Mouse (Mus musculus) forebrain, postnatal 0 days (tissue): ENCODE data around the gene Nadsyn1. TPM values are rescaled to one million over a fixed set of nuclear protein-coding genes. Genes with fewer than 3 reads are reported as not detected.

ENCODE experiments used
- ATAC-seq: fragments of 200-750 bp; cut with Nextera tagmentation; 2 replicates; pipeline ENCODE4 v1.8.0; 2017; ENCODE audit warnings: mild to moderate bottlenecking, moderate library complexity
- DNase-seq: peaks from one replicate; pipeline ENCODE4 v3.0.0-alpha.2; 2015
- H3K27ac ChIP-seq: fragments of 300-500 bp; sonication (generic); 2 replicates; pipeline ENCODE4 v1.5.1; 2014; ENCODE audit warnings: low read depth, mild to moderate bottlenecking, antibody characterized with exemption, low read length, moderate library complexity, mixed read lengths
- H3K27me3 ChIP-seq: fragments of 300-500 bp; sonication (generic); 2 replicates; pipeline ENCODE4 v1.6.1; 2014; ENCODE audit warnings: mild to moderate bottlenecking, low read length, mixed read lengths; ENCODE audit not compliant: insufficient read depth
- H3K36me3 ChIP-seq: fragments of 300-500 bp; sonication (generic); 2 replicates; pipeline ENCODE4 v1.6.1; 2014; ENCODE audit warnings: mild to moderate bottlenecking, moderate library complexity; ENCODE audit not compliant: insufficient read depth
- H3K4me1 ChIP-seq: fragments of 300-500 bp; sonication (generic); 2 replicates; pipeline ENCODE4 v1.6.1; 2014; ENCODE audit warnings: antibody characterized with exemption; ENCODE audit not compliant: insufficient read depth
- H3K4me2 ChIP-seq: fragments of 300-500 bp; sonication (generic); 2 replicates; pipeline ENCODE4 v1.6.1; 2014; ENCODE audit warnings: low read depth, mild to moderate bottlenecking, moderate library complexity
- H3K4me3 ChIP-seq: fragments of 300-500 bp; sonication (generic); 2 replicates; pipeline ENCODE4 v1.5.1; 2014; ENCODE audit warnings: low read depth, low read length, mixed read lengths
- H3K9ac ChIP-seq: fragments of 300-500 bp; sonication (generic); 2 replicates; pipeline ENCODE4 v1.6.1; 2014; ENCODE audit warnings: mild to moderate bottlenecking
- H3K9me3 ChIP-seq: fragments of 300-500 bp; sonication (generic); 2 replicates; pipeline ENCODE4 v1.6.1; 2016; ENCODE audit warnings: low read length
- CTCF ChIP-seq: sonication (generic); IDR thresholded peaks from 2 replicates; pipeline ENCODE4 v1.5.1; 2016; ENCODE audit warnings: antibody characterized with exemption, control low read depth, low read depth
- WGBS: fragments of 180-500 bp; shearing (Covaris S2); extraction: QIAGEN DNeasy Blood & Tissue Kit; methylation state at CpG from one replicate; pipeline ENCODE4 v1.1.7; 2014; 5-methylcytosine and 5-hydroxymethylcytosine counted together
- polyA plus RNA-seq: library from polyadenylated mRNA; unstranded; fragments of >200 nt; fragmentation: Nextera tagmentation; extraction: Ambion mirVana; gene quantifications from 2 replicates; pipeline ENCODE4 v1.2.1, GENCODE M21; 2015
- total RNA-seq: library from RNA; depleted of rRNA; stranded (reverse); fragments of >200 nt; gene quantifications from 2 replicates; pipeline ENCODE4 v1.2.3, GENCODE M21; 2014

Nadsyn1 gene
- total and polyA plus RNA-seq, 2 experiments from 2014 or later: 3.5 to 7.9 TPM

GRCm38 (mm10) chr7:143783996-143784829 lies 38.4 kb downstream of the Nadsyn1 start, which contains the start of gene Mrgpre:
Gene Mrgpre, minus strand, starts transcription at chr7:143784500.
- Histone ChIP-seq H3K27me3 (no peaks in the 10 kb centered on the region), H3K4me3 (peak within 1 kb of the TSS; percentile 53), H3K9me3 (no peaks in the 10 kb centered on the region), H3K36me3 (peaks cover 9% of the 10 kb centered on the region; the same call in 1 of the 2 replicates), H3K4me2 (peak within 1 kb of the TSS; percentile 54), H3K27ac (peak within 1 kb of the TSS; percentile 6), H3K4me1 (peaks cover 4% of the 10 kb centered on the region; the same call in 1 of the 2 replicates), H3K9ac (peak within 1 kb of the TSS; percentile 71)
- ATAC-seq (peak; percentile 94), DNase-seq (peak; percentile 83)
- 7% methylated on average over 21 of the region's 21 CpGs for WGBS
- TF ChIP-seq CTCF: no peak

- TF ChIP-seq CTCF: no peak
- Histone ChIP-seq H3K4me2 (peak overlapping the region; percentile 54), H3K36me3 (peaks cover 11% of the 10 kb centered on the region; the same call in 1 of the 2 replicates), H3K9ac (peak overlapping the region; percentile 71), H3K27ac (peak overlapping the region; percentile 6; the same call in 1 of the 2 replicates), H3K27me3 (no peaks in the 10 kb centered on the region), H3K4me3 (peak overlapping the region; percentile 53), H3K4me1 (peaks cover 4% of the 10 kb centered on the region; the same call in 1 of the 2 replicates), H3K9me3 (no peaks in the 10 kb centered on the region)
- ATAC-seq (peak; percentile 67), DNase-seq (no peak)
- WGBS: 12% methylated on average over 6 of the region's 6 CpGs
Measured at GRCm38 (mm10) chr7:143783378-143783995, 39.2 kb downstream of the Nadsyn1 start.

- no peaks in the 10 kb centered on the region for H3K27me3 ChIP-seq
- DNase-seq (no peak), ATAC-seq (no peak)
- H3K9me3 ChIP-seq: no peaks in the 10 kb centered on the region
- 63% methylated on average over 2 of the region's 2 CpGs for WGBS
- H3K4me1 ChIP-seq: no peaks in the 10 kb centered on the region
- no peak overlapping the region for H3K4me2 ChIP-seq
- TF ChIP-seq CTCF: no peak
- peaks cover 11% of the 10 kb centered on the region; the same call in 1 of the 2 replicates for H3K36me3 ChIP-seq
- no peak overlapping the region for H3K4me3 ChIP-seq
- H3K9ac ChIP-seq: no peak overlapping the region
- no peak overlapping the region for H3K27ac ChIP-seq
Measured at GRCm38 (mm10) chr7:143777375-143777774, 45.3 kb downstream of the Nadsyn1 start.

GRCm38 (mm10) chr7:143776137-143776536 lies 46.5 kb downstream of the Nadsyn1 start:
- no peak overlapping the region for H3K9ac ChIP-seq
- H3K36me3 ChIP-seq: peaks cover 11% of the 10 kb centered on the region; the same call in 1 of the 2 replicates
- no peaks in the 10 kb centered on the region for H3K27me3 ChIP-seq
- TF ChIP-seq CTCF: no peak
- no peaks in the 10 kb centered on the region for H3K9me3 ChIP-seq
- WGBS: 34% methylated on average over 3 of the region's 3 CpGs
- no peaks in the 10 kb centered on the region for H3K4me1 ChIP-seq
- DNase-seq (no peak), ATAC-seq (no peak)
- no peak overlapping the region for H3K27ac ChIP-seq
- H3K4me3 ChIP-seq: no peak overlapping the region
- no peak overlapping the region for H3K4me2 ChIP-seq

- H3K27me3 ChIP-seq: peaks cover 3% of the 10 kb centered on the region; the same call in 1 of the 2 replicates
- no peak overlapping the region for H3K9ac ChIP-seq
- ATAC-seq: no peak
- H3K4me1 ChIP-seq: no peaks in the 10 kb centered on the region
- no peak for TF ChIP-seq CTCF
- WGBS: 64% methylated on average over 1 of the region's 1 CpGs
- H3K4me3 ChIP-seq: no peak overlapping the region
- H3K4me2 ChIP-seq: no peak overlapping the region
- H3K9me3 ChIP-seq: no peaks in the 10 kb centered on the region
- DNase-seq: no peak
- H3K36me3 ChIP-seq: no peaks in the 10 kb centered on the region
- no peak overlapping the region for H3K27ac ChIP-seq
Measured at GRCm38 (mm10) chr7:143769461-143769860, 53.2 kb downstream of the Nadsyn1 start.

GRCm38 (mm10) chr7:143768267-143768666 lies 54.4 kb downstream of the Nadsyn1 start:
- H3K27ac ChIP-seq: no peak overlapping the region
- 84% methylated on average over 6 of the region's 6 CpGs for WGBS
- no peaks in the 10 kb centered on the region for H3K36me3 ChIP-seq
- H3K9ac ChIP-seq: no peak overlapping the region
- no peaks in the 10 kb centered on the region for H3K9me3 ChIP-seq
- H3K4me3 ChIP-seq: no peak overlapping the region
- ATAC-seq (no peak), DNase-seq (no peak)
- TF ChIP-seq CTCF: no peak
- H3K4me2 ChIP-seq: no peak overlapping the region
- no peaks in the 10 kb centered on the region for H3K4me1 ChIP-seq
- peaks cover 5% of the 10 kb centered on the region; the same call in 1 of the 2 replicates for H3K27me3 ChIP-seq

GRCm38 (mm10) chr7:143766893-143767292 lies 55.8 kb downstream of the Nadsyn1 start, which contains the start of gene Mrgprg:
Gene Mrgprg, minus strand, starts transcription at chr7:143766993.
- Histone ChIP-seq H3K9me3 (no peaks in the 10 kb centered on the region), H3K36me3 (no peaks in the 10 kb centered on the region), H3K27ac (no peak within 1 kb of the TSS), H3K4me1 (no peaks in the 10 kb centered on the region), H3K4me2 (no peak within 1 kb of the TSS), H3K9ac (no peak within 1 kb of the TSS), H3K4me3 (no peak within 1 kb of the TSS), H3K27me3 (peaks cover 5% of the 10 kb centered on the region; the same call in 1 of the 2 replicates)
- TF ChIP-seq CTCF: no peak
- WGBS: 51% methylated on average over 6 of the region's 6 CpGs
- ATAC-seq: no peak
- no peak for DNase-seq
